Comparison of ENCODE assay signal across 18 mouse cellular contexts in genomic region chr10:98185666-98186065, GRCm38 (mm10).
DNase-seq lines count a peak whose midpoint lies in the region; ATAC-seq and TF ChIP-seq lines count a peak whose summit lies in the region.
"Had no signal": no experiment of that assay in that cellular context is flagged by ENCODE, and none has a peak within 500 bp of the region (broad histone marks: within the 10 kb centered on the region; RNA-seq: fewer than 3 reads in every experiment).

No protein-coding gene starts in this region.

- H3K4me3 ChIP-seq in forebrain, postnatal 0 days (ENCODE audit: low read depth, low read length) = no peak overlapping the region
- H3K4me3 ChIP-seq in forebrain, embryonic 15.5 days = no peak overlapping the region
- no peak overlapping the region for H3K4me3 ChIP-seq in lung, embryonic 14.5 days (ENCODE audit: low read depth, low read length)
- H3K4me3 ChIP-seq: erythroblast, embryonic 14.5 days; heart, embryonic 13.5 days; hindbrain, embryonic 10.5 days; limb, embryonic 13.5 days; lung, embryonic 15.5 days; midbrain, embryonic 10.5 days had no signal

- TF ChIP-seq CTCF in forebrain, postnatal 0 days (IDR thresholded peaks at IDR 0.05; ENCODE audit: low read depth) = no peak
- TF ChIP-seq CTCF in lung, embryonic 14.5 days (IDR thresholded peaks at IDR 0.05; ENCODE audit: low read depth) = no peak

- no peak overlapping the region for H3K4me2 ChIP-seq in forebrain, postnatal 0 days (ENCODE audit: low read depth)
- no peak overlapping the region for H3K4me2 ChIP-seq in forebrain, embryonic 15.5 days (replicated peaks)
- H3K4me2 ChIP-seq in lung, embryonic 14.5 days = no peak overlapping the region
- H3K4me2 ChIP-seq: heart, embryonic 13.5 days; limb, embryonic 13.5 days; lung, embryonic 15.5 days had no signal

- no peaks in the 10 kb centered on the region for H3K4me1 ChIP-seq in forebrain, postnatal 0 days (ENCODE audit: insufficient read depth)
- H3K4me1 ChIP-seq in forebrain, embryonic 15.5 days = no peaks in the 10 kb centered on the region
- no peaks in the 10 kb centered on the region for H3K4me1 ChIP-seq in lung, embryonic 14.5 days (ENCODE audit: insufficient read depth)
- H3K4me1 ChIP-seq: heart, embryonic 13.5 days; hindbrain, embryonic 10.5 days; limb, embryonic 13.5 days; lung, embryonic 15.5 days; midbrain, embryonic 10.5 days had no signal

- 34% methylated on average over 3 of the region's 3 CpGs for WGBS in forebrain, postnatal 0 days
- 43% methylated on average over 3 of the region's 3 CpGs for WGBS in forebrain, embryonic 15.5 days
- WGBS in lung, embryonic 14.5 days = 54% methylated on average over 3 of the region's 3 CpGs

- H3K27me3 ChIP-seq in forebrain, postnatal 0 days (ENCODE audit: insufficient read depth, low read length) = no peaks in the 10 kb centered on the region
- no peaks in the 10 kb centered on the region for H3K27me3 ChIP-seq in forebrain, embryonic 15.5 days
- no peaks in the 10 kb centered on the region for H3K27me3 ChIP-seq in lung, embryonic 14.5 days (ENCODE audit: insufficient read depth, low read length)
- H3K27me3 ChIP-seq: heart, embryonic 13.5 days; limb, embryonic 13.5 days; lung, embryonic 15.5 days had no signal

- no peak overlapping the region for H3K27ac ChIP-seq in forebrain, postnatal 0 days (ENCODE audit: low read depth, low read length)
- H3K27ac ChIP-seq in forebrain, embryonic 15.5 days (replicated peaks) = no peak overlapping the region
- H3K27ac ChIP-seq in lung, embryonic 14.5 days (ENCODE audit: low read depth) = no peak overlapping the region
- H3K27ac ChIP-seq: heart, embryonic 13.5 days; hindbrain, embryonic 10.5 days; limb, embryonic 13.5 days; lung, embryonic 15.5 days; midbrain, embryonic 10.5 days had no signal

- ATAC-seq in forebrain, postnatal 0 days = no peak
- no peak for ATAC-seq in forebrain, embryonic 15.5 days (replicated peaks)
- ATAC-seq in lung, embryonic 14.5 days (ENCODE audit: insufficient read depth) = no peak
- ATAC-seq: intestine, postnatal 0 days had no signal

- peak; percentile 4 for DNase-seq in forebrain, postnatal 0 days
- DNase-seq in lung, embryonic 14.5 days = peak; percentile 11
- DNase-seq in lung, postnatal 14 days = no peak
- peak; percentile 24 for DNase-seq in Muller cell, postnatal 12 days (ENCODE audit: inconsistent ontology term)
- peak; percentile 31 for DNase-seq in fat pad, adult 2 months (ENCODE audit: extremely low read depth, low read depth, low spot score)
- DNase-seq in spleen, postnatal 10 days (ENCODE audit: low spot score in 2 of 2) = no peak
- DNase-seq: adrenal gland, postnatal 36 days; cerebellum, adult 18-20 months; embryo, embryonic 11 days; thymus, postnatal 4 days had no signal

- no peaks in the 10 kb centered on the region for H3K9me3 ChIP-seq in forebrain, postnatal 0 days (ENCODE audit: low read length)
- H3K9me3 ChIP-seq in forebrain, embryonic 15.5 days = no peaks in the 10 kb centered on the region
- H3K9me3 ChIP-seq in lung, embryonic 14.5 days (ENCODE audit: low read depth, low read length) = no peaks in the 10 kb centered on the region; the same call in 1 of the 2 replicates
- H3K9me3 ChIP-seq: heart, embryonic 13.5 days; hindbrain, embryonic 10.5 days; limb, embryonic 13.5 days; lung, embryonic 15.5 days; midbrain, embryonic 10.5 days had no signal

- no peaks in the 10 kb centered on the region for H3K36me3 ChIP-seq in forebrain, postnatal 0 days (ENCODE audit: insufficient read depth)
- H3K36me3 ChIP-seq in forebrain, embryonic 15.5 days = no peaks in the 10 kb centered on the region
- no peaks in the 10 kb centered on the region for H3K36me3 ChIP-seq in lung, embryonic 14.5 days (ENCODE audit: insufficient read depth)
- H3K36me3 ChIP-seq: heart, embryonic 13.5 days; hindbrain, embryonic 10.5 days; limb, embryonic 13.5 days; lung, embryonic 15.5 days; midbrain, embryonic 10.5 days had no signal

- no peak overlapping the region for H3K9ac ChIP-seq in forebrain, postnatal 0 days
- H3K9ac ChIP-seq in forebrain, embryonic 15.5 days (replicated peaks) = no peak overlapping the region
- H3K9ac ChIP-seq in lung, embryonic 14.5 days = no peak overlapping the region
- H3K9ac ChIP-seq: heart, embryonic 13.5 days; limb, embryonic 13.5 days; lung, embryonic 15.5 days had no signal

Comparison
In these comparisons a context has a peak if more than half of its experiments do, and no peak if none do; other contexts are left out.
1. DNase-seq: peak in forebrain, postnatal 0 days (single experiment), lung, embryonic 14.5 days (single experiment), Muller cell, postnatal 12 days (single experiment) and fat pad, adult 2 months (single experiment); none in lung, postnatal 14 days (single experiment) and spleen, postnatal 10 days (0 of 2).